Mouse (Mus musculus) lung, embryonic 15.5 days (tissue): Measurements from ENCODE around the gene Dgat2. TPM values are rescaled to one million over a fixed set of nuclear protein-coding genes. Genes with fewer than 3 reads are reported as not detected.

Experiments used
- ATAC-seq: fragments of 200-750 bp; cut with Nextera tagmentation; 2 replicates; pipeline ENCODE4 v1.8.0; 2017; ENCODE audit warnings: moderate number of reproducible peaks, borderline replicate concordance; ENCODE audit not compliant: low FRiP score, low TSS enrichment; ENCODE audit errors: extremely low read depth
- H3K27ac ChIP-seq: fragments of 300-500 bp; sonication (generic); 2 replicates; pipeline ENCODE4 v1.5.1; 2015; ENCODE audit warnings: moderate library complexity, mild to moderate bottlenecking, inconsistent platforms
- H3K27me3 ChIP-seq: fragments of 300-500 bp; sonication (generic); 2 replicates; pipeline ENCODE4 v1.6.1; 2015; ENCODE audit warnings: inconsistent platforms
- H3K36me3 ChIP-seq: fragments of 300-500 bp; sonication (generic); 2 replicates; pipeline ENCODE4 v1.6.1; 2015; ENCODE audit warnings: inconsistent platforms
- H3K4me1 ChIP-seq: fragments of 300-500 bp; sonication (generic); 2 replicates; pipeline ENCODE4 v1.6.1; 2015; ENCODE audit warnings: inconsistent platforms
- H3K4me2 ChIP-seq: fragments of 300-500 bp; sonication (generic); 2 replicates; pipeline ENCODE4 v1.6.1; 2015; ENCODE audit warnings: inconsistent platforms, mild to moderate bottlenecking, moderate library complexity
- H3K4me3 ChIP-seq: fragments of 300-500 bp; sonication (generic); 2 replicates; pipeline ENCODE4 v1.5.1; 2015; ENCODE audit warnings: mild to moderate bottlenecking, inconsistent platforms
- H3K9ac ChIP-seq: fragments of 300-500 bp; sonication (generic); 2 replicates; pipeline ENCODE4 v1.6.1; 2015; ENCODE audit warnings: inconsistent platforms
- H3K9me3 ChIP-seq: fragments of 300-500 bp; sonication (generic); 2 replicates; pipeline ENCODE4 v1.6.1; 2016; ENCODE audit warnings: inconsistent platforms
- WGBS: fragments of 180-500 bp; shearing (Covaris S2); methylation state at CpG from one replicate; pipeline ENCODE4 v1.1.7; 2015; 5-methylcytosine and 5-hydroxymethylcytosine counted together
- polyA plus RNA-seq: library from polyadenylated mRNA; unstranded; fragments of >200 nt; fragmentation: Nextera tagmentation; extraction: Ambion mirVana; gene quantifications from 2 replicates; pipeline ENCODE4 v1.2.1, GENCODE M21; 2015

The Dgat2 gene
- polyA plus RNA-seq, 1 experiment from 2014 or later: 34.7 TPM

DNA sequence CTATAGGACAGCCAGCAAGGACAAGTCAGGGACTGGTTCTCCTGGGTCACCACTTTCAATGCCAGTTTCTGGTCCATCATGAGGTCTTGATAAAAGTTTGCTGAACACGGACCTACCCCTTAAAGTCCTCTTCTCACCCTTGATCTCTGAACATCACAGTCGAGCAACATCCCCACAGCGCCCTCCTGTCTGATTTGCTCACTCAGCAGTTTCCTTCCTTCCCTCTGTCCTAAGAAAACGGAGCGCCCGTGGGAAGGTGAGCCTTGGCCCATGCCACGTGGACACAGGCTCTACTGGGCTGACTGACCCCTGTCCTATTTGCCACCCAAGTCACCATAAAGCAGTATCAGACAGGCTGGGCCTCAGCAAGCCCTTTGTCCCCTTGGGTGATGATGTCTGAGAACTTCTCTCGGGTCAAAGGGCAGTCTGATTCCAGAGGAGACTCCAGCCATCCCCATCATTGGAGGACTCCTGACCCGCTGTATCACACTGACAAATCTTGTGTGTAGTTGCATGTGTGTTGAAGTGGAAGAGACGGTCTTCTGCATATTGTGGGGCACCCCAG lies 32.2 kb upstream of the Dgat2 start:
- Histone ChIP-seq H3K4me1 (peaks cover 30% of the 10 kb centered on the region), H3K36me3 (no peaks in the 10 kb centered on the region), H3K27me3 (no peaks in the 10 kb centered on the region), H3K4me2 (no peak overlapping the region), H3K4me3 (no peak overlapping the region), H3K9me3 (no peaks in the 10 kb centered on the region), H3K9ac (no peak overlapping the region), H3K27ac (no peak overlapping the region)
- ATAC-seq: no peak
- WGBS: 82% methylated on average over 10 of the region's 10 CpGs

DNA sequence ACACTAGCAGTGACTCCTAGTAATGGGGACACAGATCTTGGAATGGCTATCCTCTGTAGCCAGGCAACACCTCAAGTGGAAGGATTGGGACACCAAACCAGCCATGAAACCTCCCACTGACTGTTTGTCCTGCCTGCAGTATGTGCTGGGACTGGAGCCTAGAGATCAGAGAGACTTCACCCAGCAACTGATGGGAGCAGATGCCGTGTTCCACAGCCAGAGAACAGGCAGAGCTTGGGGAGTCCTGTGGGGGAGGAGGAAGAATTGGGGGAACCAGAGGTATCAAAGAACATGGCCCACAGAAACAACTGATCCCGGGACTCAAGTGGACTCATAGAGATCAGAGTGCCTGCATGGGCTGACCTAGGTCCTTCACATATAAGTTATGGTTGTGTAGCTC lies 31.2 kb upstream of the Dgat2 start:
- Histone ChIP-seq H3K4me3 (no peak overlapping the region), H3K4me1 (peaks cover 30% of the 10 kb centered on the region)
- 86% methylated on average over 2 of the region's 2 CpGs for WGBS

DNA sequence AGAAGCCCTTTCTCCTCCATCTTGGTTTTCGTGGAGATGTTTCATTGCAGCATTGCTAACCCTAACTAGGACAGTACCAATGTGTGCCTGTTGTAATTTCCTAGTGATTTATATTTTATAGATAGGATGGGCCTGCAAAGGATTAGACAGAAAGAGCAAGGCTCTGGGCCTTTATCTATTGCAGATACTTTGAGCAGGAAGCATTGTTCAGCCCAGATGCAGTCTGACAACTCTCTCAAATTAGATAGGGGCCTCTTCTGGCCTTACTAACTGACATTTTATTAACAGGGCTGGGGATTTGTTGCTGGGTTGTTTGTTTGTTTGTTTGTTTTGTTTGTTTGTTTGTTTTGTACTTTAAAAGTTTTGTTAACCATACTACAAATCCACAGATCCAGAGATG lies 30.5 kb upstream of the Dgat2 start:
- Histone ChIP-seq H3K9ac (no peak overlapping the region), H3K27me3 (no peaks in the 10 kb centered on the region), H3K4me3 (no peak overlapping the region), H3K36me3 (no peaks in the 10 kb centered on the region), H3K27ac (no peak overlapping the region), H3K4me1 (peaks cover 27% of the 10 kb centered on the region), H3K4me2 (no peak overlapping the region), H3K9me3 (no peaks in the 10 kb centered on the region)
- 83% methylated on average over 1 of the region's 1 CpGs for WGBS
- ATAC-seq: no peak

More for the DNA sequence above, 31.2 kb upstream of the Dgat2 start:
- H3K9ac ChIP-seq: no peak overlapping the region
- no peak overlapping the region for H3K4me2 ChIP-seq
- no peaks in the 10 kb centered on the region for H3K27me3 ChIP-seq
- no peak for ATAC-seq
- H3K36me3 ChIP-seq: no peaks in the 10 kb centered on the region
- no peaks in the 10 kb centered on the region for H3K9me3 ChIP-seq
- no peak overlapping the region for H3K27ac ChIP-seq

DNA sequence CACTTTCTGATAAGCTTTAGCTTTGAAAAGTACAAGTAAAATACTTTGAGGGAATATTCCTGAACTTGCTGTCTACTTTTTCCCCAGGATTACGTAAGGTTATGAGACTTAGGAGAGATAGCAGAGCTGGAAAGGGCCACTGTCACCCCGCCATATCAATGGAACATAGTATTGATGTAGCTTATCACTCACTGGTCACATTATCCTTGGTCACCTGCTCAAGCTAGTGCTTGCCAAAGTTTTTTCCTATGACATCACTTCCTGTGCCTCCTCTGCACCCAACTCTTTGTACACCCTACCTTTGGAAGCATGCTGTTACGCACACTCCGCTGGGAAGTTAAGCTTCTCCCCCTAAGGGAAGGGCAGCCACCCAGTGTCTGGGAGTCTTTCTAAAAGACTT lies 26.2 kb upstream of the Dgat2 start:
- no peaks in the 10 kb centered on the region for H3K4me1 ChIP-seq
- no peak overlapping the region for H3K4me2 ChIP-seq
- no peak overlapping the region for H3K9ac ChIP-seq
- H3K27me3 ChIP-seq: no peaks in the 10 kb centered on the region
- no peaks in the 10 kb centered on the region for H3K9me3 ChIP-seq
- no peak overlapping the region for H3K4me3 ChIP-seq
- no peaks in the 10 kb centered on the region for H3K36me3 ChIP-seq
- no peak overlapping the region for H3K27ac ChIP-seq
- ATAC-seq: no peak
- 76% methylated on average over 4 of the region's 4 CpGs for WGBS

DNA sequence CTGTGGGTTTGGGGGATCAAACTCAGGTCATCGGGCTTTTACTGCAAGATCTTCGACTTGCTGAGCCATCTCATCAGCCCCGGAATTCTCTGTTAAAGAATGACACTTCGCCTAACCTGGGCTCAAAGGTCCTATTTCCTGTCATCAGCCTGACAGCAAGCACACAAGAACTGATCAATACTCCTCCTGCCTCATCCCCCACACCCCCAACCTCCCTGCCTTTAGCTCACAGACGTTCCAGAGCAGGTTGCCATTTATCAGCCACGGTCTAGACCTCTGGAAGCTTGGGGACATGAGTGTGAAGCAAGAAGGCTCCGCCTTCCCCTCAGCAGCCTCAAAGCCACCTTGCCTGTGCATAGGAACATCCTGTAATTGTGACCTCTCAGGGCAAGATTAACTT lies 23.8 kb upstream of the Dgat2 start:
- Histone ChIP-seq H3K4me1 (no peaks in the 10 kb centered on the region), H3K4me2 (no peak overlapping the region), H3K9me3 (no peaks in the 10 kb centered on the region), H3K27ac (no peak overlapping the region), H3K9ac (no peak overlapping the region), H3K27me3 (no peaks in the 10 kb centered on the region), H3K36me3 (no peaks in the 10 kb centered on the region), H3K4me3 (no peak overlapping the region)
- 58% methylated on average over 7 of the region's 7 CpGs for WGBS
- ATAC-seq: no peak

DNA sequence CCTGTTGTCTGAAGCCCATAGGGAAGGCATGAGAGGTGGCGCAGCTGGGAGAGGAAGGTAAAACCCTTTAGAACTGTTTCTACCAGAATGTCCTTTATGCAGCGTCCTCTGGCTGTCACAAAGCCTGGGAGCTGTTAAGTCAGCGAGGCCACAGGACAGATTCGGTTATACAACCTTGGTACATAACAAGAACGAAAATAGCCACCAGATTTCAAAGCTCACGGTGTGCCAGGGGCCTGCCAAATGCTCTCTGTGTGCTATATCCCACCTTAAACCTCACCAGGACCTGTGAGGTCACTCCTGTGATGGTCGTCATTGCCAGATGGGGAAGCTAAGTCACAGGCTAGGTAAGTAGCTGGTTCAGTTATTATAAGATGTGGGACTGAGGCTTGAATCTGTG lies 19.6 kb upstream of the Dgat2 start:
- Histone ChIP-seq H3K36me3 (no peaks in the 10 kb centered on the region), H3K4me2 (no peak overlapping the region), H3K27me3 (no peaks in the 10 kb centered on the region), H3K9me3 (no peaks in the 10 kb centered on the region), H3K27ac (no peak overlapping the region), H3K9ac (no peak overlapping the region), H3K4me3 (no peak overlapping the region), H3K4me1 (no peaks in the 10 kb centered on the region)
- WGBS: 77% methylated on average over 7 of the region's 7 CpGs
- ATAC-seq: no peak

DNA sequence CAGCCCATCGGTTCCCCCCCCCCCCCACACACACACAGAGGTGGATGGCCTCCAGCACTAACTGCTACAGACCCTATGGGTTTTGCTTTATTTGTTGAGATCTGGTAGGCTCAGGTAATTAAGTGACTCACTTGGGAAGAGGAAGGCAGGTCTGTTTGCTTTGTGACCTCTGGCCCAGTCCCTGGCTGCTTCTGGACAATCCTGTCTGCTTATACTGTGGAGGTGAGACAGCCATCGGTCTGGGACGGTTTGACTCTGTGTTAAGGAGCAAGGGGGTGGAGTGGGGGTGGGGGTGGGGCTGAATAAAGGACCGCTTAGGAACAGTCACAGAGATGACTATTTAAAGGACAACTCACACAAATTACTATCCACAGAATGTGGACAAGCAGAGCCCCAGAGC lies 17.8 kb upstream of the Dgat2 start:
- H3K4me2 ChIP-seq: no peak overlapping the region
- no peaks in the 10 kb centered on the region for H3K27me3 ChIP-seq
- 25% methylated on average over 4 of the region's 4 CpGs for whole genome bisulfite sequencing
- H3K27ac ChIP-seq: no peak overlapping the region
- no peaks in the 10 kb centered on the region for H3K4me1 ChIP-seq
- H3K4me3 ChIP-seq: no peak overlapping the region
- ATAC-seq: no peak
- no peaks in the 10 kb centered on the region for H3K9me3 ChIP-seq
- H3K9ac ChIP-seq: no peak overlapping the region
- no peaks in the 10 kb centered on the region for H3K36me3 ChIP-seq

DNA sequence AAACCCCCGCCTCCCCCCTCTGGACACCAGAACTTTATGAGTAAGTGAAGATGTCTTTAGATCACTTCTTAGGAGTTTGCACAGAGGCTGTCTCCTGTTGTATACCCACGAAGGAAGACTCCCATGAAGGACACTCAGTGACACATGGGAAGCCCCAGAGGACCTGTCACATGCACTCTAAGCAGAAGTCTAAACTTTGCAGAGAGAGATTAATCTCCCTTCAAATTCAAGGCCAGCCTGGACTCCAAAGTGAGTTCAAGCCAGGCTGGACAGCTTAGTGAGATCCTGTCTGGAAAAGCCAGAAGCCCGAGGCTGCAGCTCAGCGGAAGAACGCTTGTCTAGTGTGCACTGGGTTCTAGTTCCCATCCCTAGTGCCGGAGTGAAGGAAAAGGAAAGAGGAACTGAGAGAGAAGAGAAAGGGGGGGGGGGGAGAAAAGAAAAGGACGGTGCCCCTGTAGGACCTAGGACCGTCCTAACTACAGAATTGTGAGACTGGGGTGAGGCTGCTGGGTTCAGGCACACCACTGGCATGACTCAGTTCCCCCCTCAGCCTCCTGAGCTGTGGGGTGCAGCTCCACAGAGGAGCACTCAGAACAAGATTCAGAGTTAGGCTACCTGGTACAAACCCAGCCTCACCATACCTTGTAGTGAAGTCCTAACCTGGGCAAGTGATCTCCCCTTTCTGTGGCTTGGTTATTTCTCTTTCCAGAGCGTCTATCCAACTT lies 17.1 kb upstream of the Dgat2 start:
- no peak overlapping the region for H3K9ac ChIP-seq
- no peaks in the 10 kb centered on the region for H3K9me3 ChIP-seq
- H3K36me3 ChIP-seq: no peaks in the 10 kb centered on the region
- H3K4me3 ChIP-seq: no peak overlapping the region
- H3K4me1 ChIP-seq: no peaks in the 10 kb centered on the region
- H3K27me3 ChIP-seq: no peaks in the 10 kb centered on the region
- WGBS: 70% methylated on average over 9 of the region's 9 CpGs
- no peak overlapping the region for H3K27ac ChIP-seq
- H3K4me2 ChIP-seq: no peak overlapping the region
- no peak for ATAC-seq

DNA sequence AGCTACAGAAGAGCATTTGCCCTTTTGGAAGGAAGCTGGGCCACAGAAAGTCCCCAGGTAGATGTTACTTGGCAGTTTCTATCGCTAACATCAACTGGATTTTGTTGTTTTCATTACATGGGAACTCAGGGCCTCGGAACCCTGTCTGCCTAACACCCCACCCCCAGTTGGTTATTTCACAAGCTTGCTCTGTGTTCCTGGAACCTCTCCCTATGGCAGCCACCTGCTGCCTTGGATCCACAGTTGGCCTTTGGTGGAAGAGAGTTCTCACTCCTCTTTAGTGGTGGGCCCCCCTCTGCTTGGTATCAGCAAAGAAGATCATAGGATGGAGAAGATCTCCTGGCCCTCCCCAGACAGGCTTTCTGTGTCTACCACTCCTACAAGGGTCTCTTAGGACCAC lies 16.3 kb upstream of the Dgat2 start:
- Histone ChIP-seq H3K9me3 (no peaks in the 10 kb centered on the region), H3K9ac (no peak overlapping the region), H3K27me3 (no peaks in the 10 kb centered on the region), H3K36me3 (no peaks in the 10 kb centered on the region), H3K4me1 (no peaks in the 10 kb centered on the region), H3K4me3 (no peak overlapping the region), H3K4me2 (no peak overlapping the region), H3K27ac (no peak overlapping the region)
- no peak for ATAC-seq
- 87% methylated on average over 2 of the region's 2 CpGs for WGBS

DNA sequence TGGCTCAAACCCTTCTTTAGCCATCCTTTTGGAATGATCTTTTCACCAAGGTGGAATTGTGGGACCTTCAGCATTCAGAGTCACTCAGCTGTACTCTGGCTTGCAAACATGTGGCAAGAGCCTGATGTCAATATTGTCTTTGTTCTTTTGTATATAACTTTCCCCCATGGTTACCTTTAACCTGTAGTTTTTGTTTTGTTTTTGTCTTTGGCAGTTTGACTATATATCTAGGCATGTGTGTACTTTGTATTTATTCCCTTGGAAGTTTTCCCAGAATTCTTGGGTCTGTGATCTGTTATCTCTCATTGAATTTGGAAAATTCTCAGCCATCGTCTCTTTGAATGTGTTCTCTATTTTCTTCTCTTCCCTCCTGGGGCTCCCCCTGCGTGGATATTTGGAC lies 12.0 kb upstream of the Dgat2 start:
- Histone ChIP-seq H3K9me3 (no peaks in the 10 kb centered on the region), H3K27ac (no peak overlapping the region), H3K27me3 (no peaks in the 10 kb centered on the region), H3K36me3 (no peaks in the 10 kb centered on the region), H3K4me3 (no peak overlapping the region), H3K4me2 (no peak overlapping the region), H3K9ac (no peak overlapping the region), H3K4me1 (no peaks in the 10 kb centered on the region)
- no peak for ATAC-seq
- WGBS: 57% methylated on average over 2 of the region's 2 CpGs

DNA sequence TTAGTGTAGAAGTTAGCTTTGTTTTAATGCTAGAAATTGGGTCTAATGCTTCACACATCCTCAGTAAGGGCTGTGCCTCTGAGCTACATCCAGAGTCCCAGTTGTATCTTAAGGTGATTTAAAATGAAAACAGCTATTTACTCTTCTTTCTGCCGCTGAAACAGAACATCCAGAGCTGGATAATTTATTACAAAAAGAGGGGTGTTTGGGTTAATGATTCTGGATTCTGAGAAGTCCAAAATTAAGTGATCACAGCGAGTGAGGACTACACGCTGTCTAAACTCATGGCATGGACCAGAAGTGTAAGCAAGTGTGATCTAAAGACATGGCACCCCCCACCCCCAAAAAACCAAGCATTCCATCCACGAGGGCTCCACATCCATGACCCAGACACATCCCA lies 11.4 kb upstream of the Dgat2 start:
- H3K36me3 ChIP-seq: no peaks in the 10 kb centered on the region
- H3K27me3 ChIP-seq: no peaks in the 10 kb centered on the region
- no peaks in the 10 kb centered on the region for H3K4me1 ChIP-seq
- H3K4me2 ChIP-seq: no peak overlapping the region
- H3K9me3 ChIP-seq: no peaks in the 10 kb centered on the region
- no peak overlapping the region for H3K9ac ChIP-seq
- no peak overlapping the region for H3K4me3 ChIP-seq
- 78% methylated on average over 4 of the region's 4 CpGs for WGBS
- no peak overlapping the region for H3K27ac ChIP-seq
- ATAC-seq: no peak

DNA sequence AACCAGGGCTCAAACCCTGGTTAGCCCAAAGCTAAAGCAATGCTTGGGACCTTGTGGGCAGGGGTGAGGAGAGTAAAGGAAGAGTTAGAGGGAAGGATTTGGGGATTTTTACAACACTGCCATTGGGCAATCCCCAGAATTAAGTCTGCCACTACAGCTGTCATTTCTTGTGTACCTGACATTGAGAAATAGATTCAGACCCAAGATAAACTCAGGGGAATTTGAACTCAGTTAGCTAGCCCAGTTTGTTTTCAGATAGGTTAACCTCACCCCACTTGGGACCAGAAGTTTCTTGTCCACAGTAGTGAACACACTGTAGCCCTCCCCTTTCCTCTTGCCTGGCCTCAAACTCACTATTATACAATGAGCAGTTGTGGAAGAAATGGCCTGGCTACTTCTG lies 8.9 kb upstream of the Dgat2 start:
- Histone ChIP-seq H3K4me3 (no peak overlapping the region), H3K27me3 (no peaks in the 10 kb centered on the region), H3K36me3 (no peaks in the 10 kb centered on the region), H3K4me1 (no peaks in the 10 kb centered on the region), H3K9ac (no peak overlapping the region), H3K9me3 (no peaks in the 10 kb centered on the region), H3K4me2 (no peak overlapping the region), H3K27ac (no peak overlapping the region)
- no peak for ATAC-seq

DNA sequence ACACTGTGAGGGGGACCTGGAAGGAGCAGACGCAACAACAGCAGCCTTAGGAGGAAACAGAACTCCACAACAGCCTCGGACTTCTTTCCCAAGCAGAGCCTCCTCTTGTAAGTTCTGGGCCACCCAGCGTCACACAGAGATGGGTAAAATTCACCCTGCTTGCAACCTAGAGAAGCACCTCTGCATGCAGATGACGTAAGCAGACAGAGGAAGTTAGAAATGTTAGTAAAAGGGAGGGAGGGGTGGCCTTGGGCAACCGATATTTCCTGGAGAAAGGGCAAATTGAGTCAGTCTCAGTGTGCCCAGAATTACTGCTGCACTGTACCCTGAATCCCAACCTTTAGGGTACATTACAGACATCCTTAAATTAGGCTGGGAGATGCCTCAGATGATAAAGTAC lies 7.4 kb upstream of the Dgat2 start:
- no peaks in the 10 kb centered on the region for H3K4me1 ChIP-seq
- no peak overlapping the region for H3K27ac ChIP-seq
- no peak for ATAC-seq
- no peak overlapping the region for H3K4me3 ChIP-seq
- H3K36me3 ChIP-seq: no peaks in the 10 kb centered on the region
- H3K9ac ChIP-seq: no peak overlapping the region
- H3K4me2 ChIP-seq: no peak overlapping the region
- H3K27me3 ChIP-seq: no peaks in the 10 kb centered on the region; the same call in 1 of the 2 replicates
- 72% methylated on average over 5 of the region's 5 CpGs for WGBS
- no peaks in the 10 kb centered on the region for H3K9me3 ChIP-seq
